Mouse (Mus musculus): ENCODE data around the gene Bckdk.

DNA sequence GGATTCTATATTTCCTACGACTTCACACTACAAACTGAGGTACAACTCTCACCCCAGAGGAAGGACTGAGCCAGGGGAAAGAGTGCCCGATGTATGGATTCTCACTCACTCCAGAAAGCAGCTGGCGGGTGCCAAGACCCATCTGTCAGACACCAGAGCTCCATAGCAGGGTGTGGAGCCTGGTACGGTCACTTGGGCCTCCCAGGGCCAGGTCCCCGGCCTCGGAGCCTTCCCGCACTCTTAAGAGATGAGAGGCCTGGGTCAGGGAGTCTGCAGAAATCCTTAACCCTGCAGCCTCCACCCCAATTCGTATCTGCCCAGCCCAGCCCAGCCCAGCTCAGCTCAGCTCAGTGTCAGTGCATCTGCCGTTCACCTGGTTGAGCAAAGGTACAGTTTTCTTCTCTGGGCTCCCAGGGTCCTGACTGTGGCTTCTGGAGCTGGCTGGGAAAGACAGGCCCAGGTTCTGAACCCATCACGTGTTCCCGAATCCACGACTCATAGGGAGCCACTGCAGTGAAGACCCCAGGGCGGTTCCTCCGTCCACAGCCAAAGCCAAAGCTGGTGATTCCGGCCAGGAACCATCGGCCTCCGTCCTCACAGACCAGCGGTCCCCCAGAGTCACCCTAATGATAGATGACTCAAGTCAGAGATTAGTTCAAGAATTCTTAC is 32.5 kb downstream of the Bckdk start:
- no peak for TF ChIP-seq CTCF (IDR thresholded peaks at IDR 0.05; ENCODE audit: low read depth)
- no peak for TF ChIP-seq EP300 (IDR thresholded peaks at IDR 0.05; ENCODE audit: low read depth)

All from liver, postnatal 0 days (tissue).